In the genomic region with DNA sequence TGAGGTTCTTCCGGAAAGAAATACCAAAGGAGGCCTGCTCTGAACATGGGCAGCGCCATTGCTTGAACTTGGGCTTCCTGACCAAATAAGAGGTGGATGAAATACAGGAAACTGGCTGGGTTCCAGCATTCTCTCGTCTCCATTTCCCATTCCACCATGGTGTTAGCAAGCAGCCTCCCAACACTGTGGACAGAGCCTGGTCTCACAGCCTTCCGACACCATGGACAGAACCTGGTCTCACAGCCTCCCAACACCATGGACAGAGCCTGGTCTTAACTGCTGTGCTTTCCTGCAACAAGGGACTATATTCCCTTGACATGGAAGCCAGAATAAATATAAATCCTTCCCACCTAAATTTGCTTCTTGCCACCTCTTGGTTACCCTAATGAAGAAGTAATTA, we compare ENCODE assay signal across 24 mouse cellular contexts.
"Had no signal": no experiment of that assay in that cellular context is flagged by ENCODE, and none has a peak within 500 bp of the region (broad histone marks: within the 10 kb centered on the region; RNA-seq: fewer than 3 reads in every experiment).

No protein-coding gene starts in this region.

- H3K4me1 ChIP-seq: heart, embryonic 10.5 days; heart, embryonic 12.5 days; hindbrain, embryonic 13.5 days; hindbrain, embryonic 15.5 days; kidney, embryonic 15.5 days; limb, embryonic 10.5 days; limb, embryonic 12.5 days; liver, embryonic 13.5 days had no signal

- H3K27ac ChIP-seq: heart, embryonic 10.5 days; hindbrain, embryonic 13.5 days; hindbrain, embryonic 15.5 days; hindbrain, postnatal 0 days; kidney, embryonic 15.5 days; kidney, postnatal 0 days; layer of hippocampus, adult 2 months; left cerebral cortex, adult 2 months; limb, embryonic 10.5 days; limb, embryonic 12.5 days; liver, embryonic 13.5 days had no signal

- H3K4me3 ChIP-seq: heart, embryonic 10.5 days; heart, embryonic 12.5 days; hindbrain, embryonic 13.5 days; hindbrain, embryonic 15.5 days; kidney, embryonic 15.5 days; layer of hippocampus, adult 2 months; left cerebral cortex, adult 2 months; limb, embryonic 10.5 days; limb, embryonic 12.5 days; liver, embryonic 13.5 days had no signal

- H3K27me3 ChIP-seq: heart, embryonic 12.5 days; hindbrain, embryonic 13.5 days; hindbrain, embryonic 15.5 days; kidney, embryonic 15.5 days; liver, embryonic 13.5 days had no signal

- H3K4me2 ChIP-seq: heart, embryonic 12.5 days; hindbrain, embryonic 13.5 days; hindbrain, embryonic 15.5 days; kidney, embryonic 15.5 days; limb, embryonic 12.5 days; liver, embryonic 11.5 days; liver, embryonic 13.5 days had no signal

- H3K9me3 ChIP-seq: heart, embryonic 10.5 days; heart, embryonic 12.5 days; hindbrain, embryonic 15.5 days; kidney, embryonic 15.5 days; limb, embryonic 10.5 days had no signal

- H3K9ac ChIP-seq: heart, embryonic 12.5 days; hindbrain, embryonic 13.5 days; hindbrain, embryonic 15.5 days; kidney, embryonic 15.5 days; limb, embryonic 12.5 days; liver, embryonic 13.5 days had no signal

- ATAC-seq: hindbrain, postnatal 0 days; intestine, embryonic 16.5 days had no signal

- H3K36me3 ChIP-seq: heart, embryonic 10.5 days; heart, embryonic 12.5 days; hindbrain, embryonic 13.5 days; hindbrain, embryonic 15.5 days; kidney, embryonic 15.5 days; limb, embryonic 10.5 days; limb, embryonic 12.5 days; liver, embryonic 13.5 days had no signal

- DNase-seq: gastrocnemius, postnatal 14 days; gastrocnemius, postnatal 36 days; heart, adult 18-20 months; heart, postnatal 10 days; kidney, adult 11 months; kidney, adult 2 months; kidney, adult 9 months; kidney, postnatal 14 days; kidney, postnatal 36 days; liver; liver, embryonic 13.5 days had no signal
